Mouse (Mus musculus) left cerebral cortex, adult 2 months (tissue): ENCODE measurements around the gene Mif4gd. TPM values are rescaled to one million over a fixed set of nuclear protein-coding genes. Genes with fewer than 3 reads are reported as not detected.
"Not testable (repeated sequence)": the region's sequence is repeated elsewhere in the genome, so short reads cannot be mapped to it uniquely, and the experiment has no call there.

Experiments used
- DNase-seq, 2 experiments: peaks; one replicate each; pipeline ENCODE4 v3.0.0; 2021 to 2022; ENCODE audit warnings: low spot score in 2 of 2, mixed read lengths in 1 of 2; ENCODE audit errors: extremely low spot score in 1 of 2
- H3K27ac ChIP-seq: fragments of 200-600 bp; 2 replicates; pipeline ENCODE4 v1.8.1; 2022
- H3K4me3 ChIP-seq: fragments of 200-600 bp; 2 replicates; pipeline ENCODE4 v1.8.1; 2022
- CTCF ChIP-seq: fragments of 200-600 bp; IDR thresholded peaks from 2 replicates; pipeline ENCODE4 v1.8.1; 2022; ENCODE audit warnings: antibody characterized with exemption, mild to moderate bottlenecking, moderate library complexity
- intact Hi-C: fragments of 180-260 bp; cut with DNase I; formaldehyde crosslinking; loops from one replicate; pipeline ENCODE4 v1.15.1; 2025
- long read RNA-seq, 2 experiments: library from polyadenylated mRNA; stranded (forward); transcript quantifications; one replicate each; pipeline ENCODE4 v2.0.0; 2021; ENCODE audit warnings: borderline mapping rate in 2 of 2
- total RNA-seq, 2 experiments: library from RNA; stranded (reverse); gene quantifications; 2 replicates each; pipeline ENCODE4 v1.2.3; 2021

The Mif4gd gene
- 10 to 100 TPM; 15.6 to 16.0 TPM for total RNA-seq
- long read RNA-seq, experiment 1, transcript Mif4gd-201 (6 exons, 1,372 nt) = major isoform, 7 of 13 reads
- long read RNA-seq, experiment 1, partial matches to known transcripts = 0 of 13 reads
- long read RNA-seq, experiment 1, other reads (novel, unspliced or antisense) = 3 of 13 reads
- long read RNA-seq, experiment 2, partial matches to known transcripts = 0 of 5 reads
- long read RNA-seq, experiment 2, other reads (novel, unspliced or antisense) = 3 of 5 reads

GRCm38 (mm10) chr11:115612410-115613137, at the start of gene Mif4gd:
Gene Mif4gd, minus strand, starts transcription at chr11:115612969.
- peak; percentile 67 to 77 for DNase-seq
- H3K27ac ChIP-seq = peak within 1 kb of the TSS; percentile 97
- peak within 1 kb of the TSS; percentile 80 for H3K4me3 ChIP-seq
- intact Hi-C loops = no loop called here
- peak; percentile 60 for TF ChIP-seq CTCF

- intact Hi-C loops = loop anchor here (1.0 kb wide), 1 partner anchor 14 kb away; no protein-coding TSS in a partner anchor
- Histone ChIP-seq H3K4me3 (no peak overlapping the region), H3K27ac (peak overlapping the region; percentile 34)
- DNase-seq = peak; percentile 40 to 57
- no peak for TF ChIP-seq CTCF
Observed at GRCm38 (mm10) chr11:115660376-115660775, 47.6 kb upstream of the Mif4gd start.

GRCm38 (mm10) chr11:115658521-115658920, 45.8 kb upstream of the Mif4gd start:
- Histone ChIP-seq H3K27ac (peak overlapping the region; percentile 50; the same call in 1 of the 2 replicates), H3K4me3 (no peak overlapping the region)
- no peak for DNase-seq
- TF ChIP-seq CTCF = no peak
- intact Hi-C loops = no loop called here

- no peak for DNase-seq
- intact Hi-C loops = no loop called here
- Histone ChIP-seq H3K27ac (no peak overlapping the region), H3K4me3 (no peak overlapping the region)
- TF ChIP-seq CTCF = no peak
Observed at GRCm38 (mm10) chr11:115654128-115654527, 41.4 kb upstream of the Mif4gd start.

- TF ChIP-seq CTCF = no peak
- DNase-seq = no peak
Observed at GRCm38 (mm10) chr11:115653194-115653593, 40.4 kb upstream of the Mif4gd start.

GRCm38 (mm10) chr11:115651680-115652079, 38.9 kb upstream of the Mif4gd start:
- no peak for DNase-seq
- H3K4me3 ChIP-seq = no peak overlapping the region
- H3K27ac ChIP-seq = no peak overlapping the region
- no peak for TF ChIP-seq CTCF
- intact Hi-C loops = no loop called here

More at GRCm38 (mm10) chr11:115653194-115653593, 40.4 kb upstream of the Mif4gd start:
- intact Hi-C loops = no loop called here
- Histone ChIP-seq H3K4me3 (no peak overlapping the region), H3K27ac (peak overlapping the region; percentile 29; the same call in 1 of the 2 replicates)

GRCm38 (mm10) chr11:115649706-115650105, 36.9 kb upstream of the Mif4gd start:
- TF ChIP-seq CTCF = no peak
- peak overlapping the region; percentile 28; the same call in 1 of the 2 replicates for H3K27ac ChIP-seq
- DNase-seq = peak in 1 of 2 experiments; percentile 31
- intact Hi-C loops = no loop called here
- no peak overlapping the region for H3K4me3 ChIP-seq

GRCm38 (mm10) chr11:115647459-115647858, 34.7 kb upstream of the Mif4gd start:
- no peak overlapping the region for H3K4me3 ChIP-seq
- intact Hi-C loops = loop anchor here (1.0 to 2.0 kb wide), 2 partner anchors 67 to 167 kb away; partner anchors contain the start of gene Tsen54
- H3K27ac ChIP-seq = no peak overlapping the region
- peak; percentile 45 to 56 for DNase-seq
- TF ChIP-seq CTCF = peak; percentile 90

GRCm38 (mm10) chr11:115646439-115646838, 33.7 kb upstream of the Mif4gd start:
- no peak for DNase-seq
- Histone ChIP-seq H3K27ac (no peak overlapping the region), H3K4me3 (no peak overlapping the region)
- TF ChIP-seq CTCF = no peak; the same call in 1 of the 2 replicates
- intact Hi-C loops = loop anchor here (2.0 kb wide), 1 partner anchor 168 kb away; the partner anchor contains the start of gene Tsen54

GRCm38 (mm10) chr11:115645498-115645897, 32.7 kb upstream of the Mif4gd start:
- H3K27ac ChIP-seq, intact Hi-C loops: not testable (repeated sequence)

GRCm38 (mm10) chr11:115644308-115644707, 31.5 kb upstream of the Mif4gd start:
- no peak for DNase-seq
- H3K27ac ChIP-seq = no peak overlapping the region
- intact Hi-C loops = no loop called here
- TF ChIP-seq CTCF = no peak
- H3K4me3 ChIP-seq = no peak overlapping the region

More at GRCm38 (mm10) chr11:115645498-115645897, 32.7 kb upstream of the Mif4gd start:
- H3K4me3 ChIP-seq, DNase-seq: not testable (repeated sequence)

- Histone ChIP-seq H3K4me3 (no peak overlapping the region), H3K27ac (no peak overlapping the region)
- no peak for TF ChIP-seq CTCF
- DNase-seq = no peak
- intact Hi-C loops = no loop called here
Observed at GRCm38 (mm10) chr11:115643265-115643664, 30.5 kb upstream of the Mif4gd start.
